Mouse (Mus musculus): Measurements from ENCODE around the gene Pramef17.
"Not testable (repeated sequence)": the region's sequence is repeated elsewhere in the genome, so short reads cannot be mapped to it uniquely, and the experiment has no call there.

- not testable (repeated sequence) for TF ChIP-seq POLR2AphosphoS5 (IDR thresholded peaks at IDR 0.05; ENCODE audit: insufficient replicate concordance, low read depth, low read length); CTCF (IDR thresholded peaks at IDR 0.05; ENCODE audit: low read depth, low read length); TAL1 (conservative IDR thresholded peaks at IDR 0.05; ENCODE audit: low read depth, low read length); GATA1 (IDR thresholded peaks at IDR 0.05; ENCODE audit: borderline replicate concordance, low read length)
These were observed 6.0 kb downstream of the Pramef17 start for GRCm38 (mm10) chr4:143988126-143988525.
